9 mouse cellular contexts compared by ENCODE assay signal in the genomic region with DNA sequence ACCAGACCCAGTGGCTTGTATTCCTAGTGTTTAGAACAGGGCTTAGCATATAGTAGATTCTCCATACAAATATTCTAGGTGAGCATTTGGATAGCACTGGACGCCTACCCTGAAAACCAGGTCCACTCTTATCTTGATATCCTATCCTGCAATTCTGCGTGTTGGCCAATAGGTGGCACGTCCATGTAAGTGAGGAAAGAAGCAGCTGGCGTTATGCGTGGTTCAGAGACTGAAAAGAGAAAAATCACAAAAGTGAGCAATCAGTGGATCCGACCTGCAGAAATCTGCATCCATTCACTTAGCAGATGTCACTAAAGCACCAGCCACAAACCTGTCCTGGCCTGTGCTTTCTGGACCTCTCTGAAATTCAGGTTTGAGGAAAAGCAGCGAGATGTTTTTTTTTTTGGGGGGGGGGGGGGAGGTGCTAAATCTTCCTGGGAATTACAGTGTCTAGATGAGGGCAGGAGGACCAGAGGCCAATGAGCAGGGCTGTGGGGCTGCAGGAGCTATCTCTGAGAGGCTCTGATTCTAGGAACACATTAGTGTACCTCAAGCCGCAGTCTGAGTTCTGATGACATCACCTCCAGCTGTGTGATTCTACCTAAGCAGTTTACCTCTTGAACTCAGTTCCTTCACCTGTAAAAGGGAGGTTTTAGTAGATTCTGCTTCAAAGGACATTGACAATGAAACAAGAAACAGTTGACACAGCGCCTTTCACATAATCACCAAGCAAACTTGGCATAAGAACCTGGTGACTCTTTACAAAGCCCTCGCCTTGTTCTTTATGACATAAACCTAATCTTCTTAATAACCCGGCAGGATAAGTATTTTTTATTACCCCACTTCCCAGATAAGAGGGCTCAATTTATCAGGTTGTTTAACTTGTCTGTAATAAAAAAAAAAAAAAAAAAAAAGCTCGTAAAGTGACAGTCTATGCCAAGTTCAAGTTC.
DNase-seq lines count a peak whose midpoint lies in the region; ATAC-seq and TF ChIP-seq lines count a peak whose summit lies in the region.
"Had no signal": no experiment of that assay in that cellular context is flagged by ENCODE, and none has a peak within 500 bp of the region (broad histone marks: within the 10 kb centered on the region; RNA-seq: fewer than 3 reads in every experiment).

No protein-coding gene starts in this region.

- no peaks in the 10 kb centered on the region; the same call in 1 of the 2 replicates for H3K27me3 ChIP-seq in forebrain, embryonic 16.5 days (replicated peaks; ENCODE audit: control insufficient read depth, insufficient read depth, low read length)
- no peaks in the 10 kb centered on the region for H3K27me3 ChIP-seq in lung, postnatal 0 days (replicated peaks; ENCODE audit: insufficient read depth, low read length)

- H3K36me3 ChIP-seq in forebrain, embryonic 16.5 days (ENCODE audit: control insufficient read depth, insufficient read depth) = no peaks in the 10 kb centered on the region
- no peaks in the 10 kb centered on the region for H3K36me3 ChIP-seq in lung, postnatal 0 days (ENCODE audit: insufficient read depth, low read length)

- no peak for TF ChIP-seq EP300 in lung, postnatal 0 days (IDR thresholded peaks at IDR 0.05)

- no peaks in the 10 kb centered on the region for H3K9me3 ChIP-seq in forebrain, embryonic 16.5 days (ENCODE audit: control insufficient read depth, low read length)
- H3K9me3 ChIP-seq in lung, postnatal 0 days (ENCODE audit: low read length) = no peaks in the 10 kb centered on the region

- no peak overlapping the region for H3K9ac ChIP-seq in forebrain, embryonic 16.5 days (replicated peaks; ENCODE audit: low read depth, low read length)
- H3K9ac ChIP-seq in lung, postnatal 0 days (replicated peaks; ENCODE audit: low read depth) = no peak overlapping the region

- TF ChIP-seq CTCF in lung, postnatal 0 days (IDR thresholded peaks at IDR 0.05) = peak; percentile 91

- H3K4me2 ChIP-seq in forebrain, embryonic 16.5 days (ENCODE audit: low read length) = no peak overlapping the region
- no peak overlapping the region for H3K4me2 ChIP-seq in lung, postnatal 0 days (replicated peaks; ENCODE audit: low read depth, low read length)

- ATAC-seq in forebrain, embryonic 16.5 days = peak; percentile 13; the same call in 1 of the 2 replicates
- ATAC-seq in inflammation-experienced regulatory T-cells, adult 6 months = peak; percentile 56
- 0 out of 2 replicates have a peak, but pooled peaks have one; percentile 32 for ATAC-seq in lung, postnatal 0 days

- no peak overlapping the region for H3K4me3 ChIP-seq in forebrain, embryonic 16.5 days (replicated peaks; ENCODE audit: low read length)
- no peak overlapping the region for H3K4me3 ChIP-seq in lung, postnatal 0 days (ENCODE audit: low read depth, low read length)
- H3K4me3 ChIP-seq: megakaryocyte, embryonic 14.5 days had no signal

- H3K27ac ChIP-seq in forebrain, embryonic 16.5 days (ENCODE audit: low read length) = no peak overlapping the region
- no peak overlapping the region for H3K27ac ChIP-seq in lung, postnatal 0 days (ENCODE audit: low read length)

- H3K4me1 ChIP-seq in forebrain, embryonic 16.5 days (replicated peaks; ENCODE audit: control insufficient read depth, insufficient read depth, low read length) = peaks cover 17% of the 10 kb centered on the region
- no peaks in the 10 kb centered on the region for H3K4me1 ChIP-seq in lung, postnatal 0 days (ENCODE audit: insufficient read depth, low read depth, low read length)

- 36% methylated on average over 12 of the region's 12 CpGs for WGBS in forebrain, embryonic 16.5 days
- WGBS in lung, postnatal 0 days = 31% methylated on average over 12 of the region's 12 CpGs

- DNase-seq in adrenal gland, postnatal 14 days = peak; percentile 44
- DNase-seq in adrenal gland, adult 8-10 months = no peak
- peak; percentile 27 for DNase-seq in urinary bladder, postnatal 14 days (ENCODE audit: low spot score)
- no peak for DNase-seq in urinary bladder, adult 18-20 months (ENCODE audit: low spot score in 2 of 2)
- peak; percentile 86 for DNase-seq in lung, postnatal 0 days (ENCODE audit: low spot score)
- peak; percentile 19 for DNase-seq in retina, postnatal 7 days (ENCODE audit: low read depth, low spot score)

Comparison
In these comparisons a context has a peak if more than half of its experiments do, and no peak if none do; other contexts are left out.
1. DNase-seq: peak in adrenal gland, postnatal 14 days (single experiment), urinary bladder, postnatal 14 days (single experiment), lung, postnatal 0 days (single experiment) and retina, postnatal 7 days (single experiment); none in adrenal gland, adult 8-10 months (single experiment) and urinary bladder, adult 18-20 months (0 of 2).
2. Peak in every context shown above with its lines, with median percentiles within 50 percentile points of each other: ATAC-seq.